ENCODE assay signal across 9 mouse cellular contexts in genomic region chr14:37238632-37239032, GRCm38 (mm10).
DNase-seq lines count a peak whose midpoint lies in the region; ATAC-seq and TF ChIP-seq lines count a peak whose summit lies in the region.
"Had no signal": no experiment of that assay in that cellular context is flagged by ENCODE, and none has a peak within 500 bp of the region (broad histone marks: within the 10 kb centered on the region; RNA-seq: fewer than 3 reads in every experiment).

No protein-coding gene starts in this region.

- no peak for TF ChIP-seq POLR2A in cerebellum, adult 2 months (IDR thresholded peaks at IDR 0.05; ENCODE audit: borderline replicate concordance, insufficient read depth, low read length)

- peaks cover 2% of the 10 kb centered on the region; the same call in 1 of the 2 replicates for H3K4me1 ChIP-seq in cerebellum, adult 2 months (ENCODE audit: control insufficient read depth, insufficient read depth, low read length)
- no peaks in the 10 kb centered on the region for H3K4me1 ChIP-seq in hindbrain, embryonic 11.5 days (replicated peaks; ENCODE audit: control insufficient read depth, insufficient read depth, low read length)
- no peaks in the 10 kb centered on the region for H3K4me1 ChIP-seq in lung, postnatal 0 days (ENCODE audit: insufficient read depth, low read depth, low read length)
- H3K4me1 ChIP-seq: limb, embryonic 12.5 days had no signal

- in situ Hi-C loops in Patski (cut with MboI; ENCODE audit: low pct_unique_long_range_greater_than_20kb), result no loop called here

- peak; percentile 58 for TF ChIP-seq CTCF in Patski (IDR thresholded peaks at IDR 0.05)
- peak; percentile 87 for TF ChIP-seq CTCF in cerebellum, adult 2 months (IDR thresholded peaks at IDR 0.05; ENCODE audit: borderline replicate concordance, insufficient read depth, low read depth, low read length)
- TF ChIP-seq CTCF in lung, postnatal 0 days (IDR thresholded peaks at IDR 0.05), result peak; percentile 77

- POLR2A ChIA-PET in Patski (lab: Charles Lee), result no interaction called here

- H3K9ac ChIP-seq in hindbrain, embryonic 11.5 days (ENCODE audit: low read depth, low read length), result peak overlapping the region; percentile 27; the same call in 1 of the 2 replicates
- no peak overlapping the region for H3K9ac ChIP-seq in lung, postnatal 0 days (replicated peaks; ENCODE audit: low read depth)
- H3K9ac ChIP-seq: limb, embryonic 12.5 days had no signal

- no peak overlapping the region for H3K4me3 ChIP-seq in cerebellum, adult 2 months (replicated peaks; ENCODE audit: insufficient read depth, low read depth, low read length)
- H3K4me3 ChIP-seq in hindbrain, embryonic 11.5 days (ENCODE audit: low read depth, low read length), result no peak overlapping the region
- H3K4me3 ChIP-seq in lung, postnatal 0 days (ENCODE audit: low read depth, low read length), result no peak overlapping the region
- H3K4me3 ChIP-seq: limb, embryonic 12.5 days had no signal

- H3K36me3 ChIP-seq in hindbrain, embryonic 11.5 days (ENCODE audit: control insufficient read depth, insufficient read depth, low read length), result no peaks in the 10 kb centered on the region
- H3K36me3 ChIP-seq in lung, postnatal 0 days (ENCODE audit: insufficient read depth, low read length), result no peaks in the 10 kb centered on the region
- H3K36me3 ChIP-seq: limb, embryonic 12.5 days had no signal

- ATAC-seq in Patski, result peak; percentile 44
- peak; percentile 95 for ATAC-seq in frontal cortex, adult (ENCODE audit: low TSS enrichment)
- ATAC-seq in hindbrain, embryonic 11.5 days (ENCODE audit: low FRiP score), result peak; percentile 87
- ATAC-seq in lung, postnatal 0 days, result peak; percentile 44; the same call in 1 of the 2 replicates

- H3K27me3 ChIP-seq in Patski, result no peaks in the 10 kb centered on the region
- no peaks in the 10 kb centered on the region for H3K27me3 ChIP-seq in cerebellum, adult 2 months (ENCODE audit: control insufficient read depth, insufficient read depth, low read length)
- H3K27me3 ChIP-seq in hindbrain, embryonic 11.5 days (ENCODE audit: control insufficient read depth, insufficient read depth, low read length), result no peaks in the 10 kb centered on the region
- no peaks in the 10 kb centered on the region for H3K27me3 ChIP-seq in lung, postnatal 0 days (replicated peaks; ENCODE audit: insufficient read depth, low read length)
- H3K27me3 ChIP-seq: limb, embryonic 12.5 days had no signal

- no peaks in the 10 kb centered on the region for H3K9me3 ChIP-seq in hindbrain, embryonic 11.5 days (ENCODE audit: control insufficient read depth, low read length)
- H3K9me3 ChIP-seq in lung, postnatal 0 days (ENCODE audit: low read length), result no peaks in the 10 kb centered on the region
- H3K9me3 ChIP-seq: limb, embryonic 12.5 days had no signal

- no peak overlapping the region for H3K27ac ChIP-seq in cerebellum, adult 2 months (ENCODE audit: insufficient read depth, low read length)
- H3K27ac ChIP-seq in hindbrain, embryonic 11.5 days (ENCODE audit: low read depth, low read length), result no peak overlapping the region
- no peak overlapping the region for H3K27ac ChIP-seq in lung, postnatal 0 days (ENCODE audit: low read length)
- H3K27ac ChIP-seq: limb, embryonic 12.5 days had no signal

- no peak for TF ChIP-seq EP300 in lung, postnatal 0 days (IDR thresholded peaks at IDR 0.05)

- H3K4me2 ChIP-seq in hindbrain, embryonic 11.5 days (replicated peaks; ENCODE audit: low read depth, low read length), result no peak overlapping the region
- H3K4me2 ChIP-seq in lung, postnatal 0 days (replicated peaks; ENCODE audit: low read depth, low read length), result no peak overlapping the region
- H3K4me2 ChIP-seq: limb, embryonic 12.5 days had no signal

- under 1% methylated on average over 4 of the region's 4 CpGs for WGBS in cerebellum, adult 2 months
- 45% methylated on average over 4 of the region's 4 CpGs for WGBS in hindbrain, embryonic 11.5 days
- WGBS in lung, postnatal 0 days, result 24% methylated on average over 4 of the region's 4 CpGs

- CTCF ChIA-PET in Patski (lab: Charles Lee), result no interaction called here

- no peak for DNase-seq in Patski (ENCODE audit: low read depth, low spot score)
- DNase-seq in cerebellum, adult 2 months, result peak; percentile 92 to 96
- peak; percentile 86 for DNase-seq in hindbrain, embryonic 11.5 days (ENCODE audit: low spot score)
- DNase-seq in layer of hippocampus, adult 9-10 months (ENCODE audit: low spot score), result peak; percentile 40
- peak; percentile 61 for DNase-seq in lung, postnatal 0 days (ENCODE audit: low spot score)
- DNase-seq in retina, postnatal 7 days (ENCODE audit: low read depth, low spot score), result peak; percentile 65
- peak; percentile 16 for DNase-seq in yolk sac, embryonic 10.5 days (ENCODE audit: low spot score)

Comparison
In these comparisons a context has a peak if more than half of its experiments do, and no peak if none do; other contexts are left out.
1. ATAC-seq: peak in every context shown above with its lines; median percentile 95 in frontal cortex, adult; 87 in hindbrain, embryonic 11.5 days; 44 in Patski; 44 in lung, postnatal 0 days.